Mouse (Mus musculus) CH12F3 (cell line): Measurements from ENCODE around the gene Traf5.

Source experiments
- in situ Hi-C: fragments of 300-500 bp; cut with MboI; formaldehyde crosslinking; loops from 2 replicates; pipeline ENCODE4 v1.14.3; 2020; ENCODE audit warnings: low sequenced_read_pairs

Traf5 gene

GRCm38 (mm10) chr1:192092879-192093660 lies 711 bp upstream of the Traf5 start:
- in situ Hi-C loops, result loop anchor here (5.0 kb wide), 1 partner anchor 261 kb away; no protein-coding TSS in a partner anchor

- in situ Hi-C loops, result loop anchor here (5.0 kb wide), 1 partner anchor 259 kb away; no protein-coding TSS in a partner anchor
These were observed 1.4 kb downstream of the Traf5 start for GRCm38 (mm10) chr1:192090689-192091567.

GRCm38 (mm10) chr1:192090281-192090680 lies 2.1 kb downstream of the Traf5 start:
- in situ Hi-C loops, result loop anchor here (5.0 kb wide), 1 partner anchor 258 kb away; no protein-coding TSS in a partner anchor

GRCm38 (mm10) chr1:192089208-192090166 lies 2.9 kb downstream of the Traf5 start:
- in situ Hi-C loops, result loop anchor here (5.0 kb wide), 1 partner anchor 257 kb away; no protein-coding TSS in a partner anchor

GRCm38 (mm10) chr1:192088011-192088410 lies 4.3 kb downstream of the Traf5 start:
- in situ Hi-C loops, result no loop called here

- in situ Hi-C loops, result no loop called here
These were observed 5.3 kb downstream of the Traf5 start for GRCm38 (mm10) chr1:192087098-192087497.

GRCm38 (mm10) chr1:192086279-192087037 lies 5.9 kb downstream of the Traf5 start:
- in situ Hi-C loops, result no loop called here

- in situ Hi-C loops, result no loop called here
These were observed 7.1 kb downstream of the Traf5 start for GRCm38 (mm10) chr1:192085218-192085617.

- in situ Hi-C loops, result no loop called here
These were observed 9.7 kb downstream of the Traf5 start for GRCm38 (mm10) chr1:192082646-192083045.

- in situ Hi-C loops, result no loop called here
These were observed 11.2 kb downstream of the Traf5 start for GRCm38 (mm10) chr1:192081129-192081528.

- in situ Hi-C loops, result no loop called here
These were observed 13.2 kb downstream of the Traf5 start for GRCm38 (mm10) chr1:192079121-192079520.

- in situ Hi-C loops, result no loop called here
These were observed 14.0 kb downstream of the Traf5 start for GRCm38 (mm10) chr1:192078406-192078805.

GRCm38 (mm10) chr1:192076796-192077535 lies 15.4 kb downstream of the Traf5 start:
- in situ Hi-C loops, result no loop called here

GRCm38 (mm10) chr1:192076101-192076500 lies 16.3 kb downstream of the Traf5 start:
- in situ Hi-C loops, result no loop called here

- in situ Hi-C loops, result no loop called here
These were observed 17.5 kb downstream of the Traf5 start for GRCm38 (mm10) chr1:192074824-192075223.

GRCm38 (mm10) chr1:192072426-192072825 lies 19.9 kb downstream of the Traf5 start:
- in situ Hi-C loops, result no loop called here

- in situ Hi-C loops, result no loop called here
These were observed 21.7 kb downstream of the Traf5 start for GRCm38 (mm10) chr1:192070618-192071051.

- in situ Hi-C loops, result no loop called here
These were observed 22.3 kb downstream of the Traf5 start for GRCm38 (mm10) chr1:192069971-192070591.
